Mouse (Mus musculus): ENCODE measurements around the gene Agtpbp1. TPM values are rescaled to one million over a fixed set of nuclear protein-coding genes. Genes with fewer than 3 reads are reported as not detected.

The Agtpbp1 gene
- polyA plus RNA-seq, 1 experiment from 2014 or later: 72.5 TPM

- no peaks in the 10 kb centered on the region for H3K27me3 ChIP-seq (replicated peaks)
- no peak overlapping the region for H3K4me2 ChIP-seq
- H3K9me3 ChIP-seq (replicated peaks): no peaks in the 10 kb centered on the region
- peaks cover 20% of the 10 kb centered on the region for H3K36me3 ChIP-seq
- no peak for ATAC-seq (ENCODE audit: low FRiP score)
- H3K27ac ChIP-seq (replicated peaks): no peak overlapping the region
- no peak overlapping the region for H3K4me3 ChIP-seq (replicated peaks)
- H3K4me1 ChIP-seq: peaks cover 19% of the 10 kb centered on the region
- no peak overlapping the region for H3K9ac ChIP-seq (replicated peaks)
- 79% methylated on average over 10 of the region's 10 CpGs for WGBS
These were observed 134.2 kb downstream of the Agtpbp1 start for GRCm38 (mm10) chr13:59450840-59451239.

- 86% methylated on average over 7 of the region's 7 CpGs for WGBS
- no peaks in the 10 kb centered on the region for H3K9me3 ChIP-seq (replicated peaks)
- H3K36me3 ChIP-seq: peaks cover 20% of the 10 kb centered on the region; the same call in 1 of the 2 replicates
- H3K4me3 ChIP-seq (replicated peaks): no peak overlapping the region
- H3K4me2 ChIP-seq: no peak overlapping the region
- H3K27ac ChIP-seq (replicated peaks): no peak overlapping the region
- H3K27me3 ChIP-seq (replicated peaks): no peaks in the 10 kb centered on the region
- no peaks in the 10 kb centered on the region for H3K4me1 ChIP-seq
- ATAC-seq (ENCODE audit: low FRiP score): no peak
- no peak overlapping the region for H3K9ac ChIP-seq (replicated peaks)
These were observed 137.9 kb downstream of the Agtpbp1 start for GRCm38 (mm10) chr13:59447130-59447529.

GRCm38 (mm10) chr13:59445179-59445578 is 139.8 kb downstream of the Agtpbp1 start:
- peaks cover 9% of the 10 kb centered on the region; the same call in 1 of the 2 replicates for H3K36me3 ChIP-seq
- no peak overlapping the region for H3K4me2 ChIP-seq
- no peaks in the 10 kb centered on the region for H3K27me3 ChIP-seq (replicated peaks)
- H3K9me3 ChIP-seq (replicated peaks): no peaks in the 10 kb centered on the region
- WGBS: 86% methylated on average over 5 of the region's 5 CpGs
- no peak overlapping the region for H3K27ac ChIP-seq (replicated peaks)
- no peak for ATAC-seq (ENCODE audit: low FRiP score)
- no peaks in the 10 kb centered on the region for H3K4me1 ChIP-seq
- H3K4me3 ChIP-seq (replicated peaks): no peak overlapping the region
- no peak overlapping the region for H3K9ac ChIP-seq (replicated peaks)

GRCm38 (mm10) chr13:59444371-59444770 is 140.7 kb downstream of the Agtpbp1 start:
- 84% methylated on average over 6 of the region's 6 CpGs for WGBS
- H3K4me2 ChIP-seq: no peak overlapping the region
- no peaks in the 10 kb centered on the region for H3K27me3 ChIP-seq (replicated peaks)

GRCm38 (mm10) chr13:59439683-59440082 is 145.3 kb downstream of the Agtpbp1 start:
- ATAC-seq (ENCODE audit: low FRiP score): no peak
- no peaks in the 10 kb centered on the region for H3K36me3 ChIP-seq
- H3K9me3 ChIP-seq (replicated peaks): no peaks in the 10 kb centered on the region
- WGBS: 81% methylated on average over 1 of the region's 1 CpGs
- no peaks in the 10 kb centered on the region for H3K27me3 ChIP-seq (replicated peaks)
- no peak overlapping the region for H3K4me3 ChIP-seq (replicated peaks)
- H3K9ac ChIP-seq (replicated peaks): no peak overlapping the region
- 0 out of 2 replicates have a peak, but pooled peaks cover 2% of the 10 kb centered on the region for H3K4me1 ChIP-seq
- H3K4me2 ChIP-seq: no peak overlapping the region
- no peak overlapping the region for H3K27ac ChIP-seq (replicated peaks)

More at GRCm38 (mm10) chr13:59444371-59444770, 140.7 kb downstream of the Agtpbp1 start:
- H3K9ac ChIP-seq (replicated peaks): no peak overlapping the region
- H3K4me1 ChIP-seq: 0 out of 2 replicates have a peak, but pooled peaks cover 2% of the 10 kb centered on the region
- no peak overlapping the region for H3K4me3 ChIP-seq (replicated peaks)
- H3K27ac ChIP-seq (replicated peaks): no peak overlapping the region
- no peak for ATAC-seq (ENCODE audit: low FRiP score)
- 0 out of 2 replicates have a peak, but pooled peaks cover 7% of the 10 kb centered on the region for H3K36me3 ChIP-seq
- no peaks in the 10 kb centered on the region for H3K9me3 ChIP-seq (replicated peaks)

- Histone ChIP-seq H3K4me2 (no peak overlapping the region), H3K27ac (replicated peaks) (no peak overlapping the region), H3K27me3 (replicated peaks) (no peaks in the 10 kb centered on the region), H3K4me1 (peaks cover 14% of the 10 kb centered on the region), H3K36me3 (no peaks in the 10 kb centered on the region), H3K9me3 (replicated peaks) (no peaks in the 10 kb centered on the region), H3K9ac (replicated peaks) (no peak overlapping the region), H3K4me3 (replicated peaks) (no peak overlapping the region)
- ATAC-seq (ENCODE audit: low FRiP score): no peak
- WGBS: 96% methylated on average over 1 of the region's 1 CpGs
These were observed 150.5 kb downstream of the Agtpbp1 start for GRCm38 (mm10) chr13:59434554-59434953.

GRCm38 (mm10) chr13:59431124-59431864 is 153.7 kb downstream of the Agtpbp1 start:
- Histone ChIP-seq H3K9ac (replicated peaks) (no peak overlapping the region), H3K4me1 (peaks cover 13% of the 10 kb centered on the region)
- peak; percentile 89 for ATAC-seq (ENCODE audit: low FRiP score)

GRCm38 (mm10) chr13:59429369-59429768 is 155.7 kb downstream of the Agtpbp1 start:
- no peaks in the 10 kb centered on the region for H3K27me3 ChIP-seq (replicated peaks)
- H3K4me2 ChIP-seq: no peak overlapping the region
- H3K36me3 ChIP-seq: no peaks in the 10 kb centered on the region
- WGBS: 97% methylated on average over 6 of the region's 6 CpGs
- H3K9me3 ChIP-seq (replicated peaks): no peaks in the 10 kb centered on the region
- H3K4me1 ChIP-seq: peaks cover 16% of the 10 kb centered on the region
- H3K27ac ChIP-seq (replicated peaks): no peak overlapping the region
- ATAC-seq (ENCODE audit: low FRiP score): no peak
- no peak overlapping the region for H3K9ac ChIP-seq (replicated peaks)
- no peak overlapping the region for H3K4me3 ChIP-seq (replicated peaks)

More at GRCm38 (mm10) chr13:59431124-59431864, 153.7 kb downstream of the Agtpbp1 start:
- H3K36me3 ChIP-seq: no peaks in the 10 kb centered on the region
- no peaks in the 10 kb centered on the region for H3K9me3 ChIP-seq (replicated peaks)
- peak overlapping the region; percentile 65 for H3K27ac ChIP-seq (replicated peaks)
- no peaks in the 10 kb centered on the region for H3K27me3 ChIP-seq (replicated peaks)
- no peak overlapping the region for H3K4me3 ChIP-seq (replicated peaks)
- H3K4me2 ChIP-seq: peak overlapping the region; percentile 27
- 46% methylated on average over 18 of the region's 18 CpGs for WGBS

GRCm38 (mm10) chr13:59423871-59424270 is 161.2 kb downstream of the Agtpbp1 start:
- no peak overlapping the region for H3K4me2 ChIP-seq
- ATAC-seq (ENCODE audit: low FRiP score): no peak
- no peaks in the 10 kb centered on the region for H3K27me3 ChIP-seq (replicated peaks)
- H3K4me3 ChIP-seq (replicated peaks): no peak overlapping the region
- H3K9ac ChIP-seq (replicated peaks): no peak overlapping the region
- H3K36me3 ChIP-seq: no peaks in the 10 kb centered on the region
- no peaks in the 10 kb centered on the region for H3K9me3 ChIP-seq (replicated peaks)
- no peak overlapping the region for H3K27ac ChIP-seq (replicated peaks)
- WGBS: 59% methylated on average over 5 of the region's 5 CpGs
- 0 out of 2 replicates have a peak, but pooled peaks cover 3% of the 10 kb centered on the region for H3K4me1 ChIP-seq

GRCm38 (mm10) chr13:59416530-59417230 is 168.3 kb downstream of the Agtpbp1 start:
- no peak overlapping the region for H3K4me2 ChIP-seq
- no peak overlapping the region for H3K9ac ChIP-seq (replicated peaks)
- H3K27ac ChIP-seq (replicated peaks): no peak overlapping the region
- H3K4me1 ChIP-seq: no peaks in the 10 kb centered on the region
- H3K4me3 ChIP-seq (replicated peaks): no peak overlapping the region
- H3K36me3 ChIP-seq: no peaks in the 10 kb centered on the region
- H3K27me3 ChIP-seq (replicated peaks): no peaks in the 10 kb centered on the region
- WGBS: 89% methylated on average over 15 of the region's 15 CpGs
- ATAC-seq (ENCODE audit: low FRiP score): no peak
- H3K9me3 ChIP-seq (replicated peaks): no peaks in the 10 kb centered on the region

GRCm38 (mm10) chr13:59413885-59414284 is 171.1 kb downstream of the Agtpbp1 start:
- H3K27me3 ChIP-seq (replicated peaks): no peaks in the 10 kb centered on the region
- H3K4me1 ChIP-seq: no peaks in the 10 kb centered on the region
- H3K36me3 ChIP-seq: no peaks in the 10 kb centered on the region
- WGBS: 89% methylated on average over 9 of the region's 9 CpGs
- H3K9ac ChIP-seq (replicated peaks): no peak overlapping the region
- no peak for ATAC-seq (ENCODE audit: low FRiP score)
- no peak overlapping the region for H3K27ac ChIP-seq (replicated peaks)
- no peak overlapping the region for H3K4me3 ChIP-seq (replicated peaks)
- no peak overlapping the region for H3K4me2 ChIP-seq
- no peaks in the 10 kb centered on the region for H3K9me3 ChIP-seq (replicated peaks)

GRCm38 (mm10) chr13:59412672-59413071 is 172.4 kb downstream of the Agtpbp1 start:
- H3K36me3 ChIP-seq: no peaks in the 10 kb centered on the region
- no peaks in the 10 kb centered on the region for H3K4me1 ChIP-seq
- no peak overlapping the region for H3K4me3 ChIP-seq (replicated peaks)
- H3K9me3 ChIP-seq (replicated peaks): no peaks in the 10 kb centered on the region
- H3K9ac ChIP-seq (replicated peaks): no peak overlapping the region
- H3K27me3 ChIP-seq (replicated peaks): no peaks in the 10 kb centered on the region
- 93% methylated on average over 4 of the region's 4 CpGs for WGBS
- no peak for ATAC-seq (ENCODE audit: low FRiP score)
- H3K4me2 ChIP-seq: no peak overlapping the region
- H3K27ac ChIP-seq (replicated peaks): no peak overlapping the region
